Mouse (Mus musculus): ENCODE measurements around the gene Spred3.
"Not testable (repeated sequence)": the region's sequence is repeated elsewhere in the genome, so short reads cannot be mapped to it uniquely, and the experiment has no call there.

Spred3 gene

GRCm38 (mm10) chr7:29168791-29169230 is 1.4 kb downstream of the Spred3 start:
- DNase-seq = peak; percentile 37

- no peak for DNase-seq
Measured at GRCm38 (mm10) chr7:29168121-29168695, 2.0 kb downstream of the Spred3 start.

GRCm38 (mm10) chr7:29167656-29168055 is 2.6 kb downstream of the Spred3 start:
- DNase-seq = no peak

GRCm38 (mm10) chr7:29162750-29163525 is 7.3 kb downstream of the Spred3 start:
- no peak for DNase-seq

GRCm38 (mm10) chr7:29162294-29162693 is 7.9 kb downstream of the Spred3 start:
- DNase-seq = no peak

- DNase-seq = no peak
Measured at GRCm38 (mm10) chr7:29158264-29158663, 11.9 kb downstream of the Spred3 start.

GRCm38 (mm10) chr7:29155838-29156782 is 14.1 kb downstream of the Spred3 start, which contains the start of gene Fam98c:
Fam98c (minus strand) TSS chr7:29156234.
- DNase-seq = peak; percentile 82

GRCm38 (mm10) chr7:29155196-29155837 is 14.9 kb downstream of the Spred3 start:
- peak; percentile 92 for DNase-seq

- DNase-seq = no peak
Measured at GRCm38 (mm10) chr7:29154018-29154720, 16.0 kb downstream of the Spred3 start.

- no peak for DNase-seq
Measured at GRCm38 (mm10) chr7:29151486-29151885, 18.7 kb downstream of the Spred3 start.

GRCm38 (mm10) chr7:29148771-29149170 is 21.4 kb downstream of the Spred3 start:
- DNase-seq = no peak

- DNase-seq = no peak
Measured at GRCm38 (mm10) chr7:29146625-29147367, 23.4 kb downstream of the Spred3 start.

- no peak for DNase-seq
Measured at GRCm38 (mm10) chr7:29144006-29144405, 26.2 kb downstream of the Spred3 start.

GRCm38 (mm10) chr7:29141416-29141815 is 28.8 kb downstream of the Spred3 start:
- no peak for DNase-seq

GRCm38 (mm10) chr7:29139237-29139636 is 31.0 kb downstream of the Spred3 start:
- not testable (repeated sequence) for DNase-seq

GRCm38 (mm10) chr7:29137429-29137828 is 32.8 kb downstream of the Spred3 start:
- no peak for DNase-seq

- peak; percentile 33 for DNase-seq
Measured at GRCm38 (mm10) chr7:29134693-29135386, 35.4 kb downstream of the Spred3 start, which contains the start of gene Rasgrp4. Rasgrp4 (plus strand) TSS chr7:29134851.

- no peak for DNase-seq
Measured at GRCm38 (mm10) chr7:29134230-29134629, 36.0 kb downstream of the Spred3 start.

- DNase-seq = no peak
Measured at GRCm38 (mm10) chr7:29128725-29129124, 41.5 kb downstream of the Spred3 start.

GRCm38 (mm10) chr7:29126173-29126915 is 43.9 kb downstream of the Spred3 start:
- peak; percentile 27 for DNase-seq

Measured in right cerebral cortex, postnatal 14 days (tissue).